Mouse (Mus musculus): ENCODE measurements at regions not wholly inside any gene's neighbourhood (a gene's known extent, or its start where the extent isn't known, plus 50 kb on each side); places are given as distances from the start of the nearest gene placed in this dataset.

GRCm38 (mm10) chr8:11145251-11145650 is 137.0 kb upstream of the Irs2 start:
- DNase-seq = no peak

DNA sequence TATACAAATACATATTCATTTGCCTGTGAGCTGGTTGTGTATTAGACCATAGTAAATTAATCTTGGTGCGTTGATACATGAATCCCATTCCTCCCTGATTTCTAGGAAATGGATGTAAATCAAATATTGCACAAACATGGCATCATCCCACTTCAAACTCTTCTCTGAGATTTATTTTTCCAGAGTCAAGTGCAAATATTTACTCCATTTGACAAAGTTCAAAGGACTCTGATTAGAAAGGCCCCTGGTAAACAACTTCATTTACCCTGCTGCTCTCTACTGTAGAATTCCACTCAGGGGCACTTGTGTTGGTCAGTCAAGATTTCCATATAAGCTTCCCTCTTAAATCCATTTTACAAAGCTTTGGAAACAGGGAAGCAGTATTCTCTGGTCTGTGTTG is 132.3 kb upstream of the Irs2 start:
- no peak for DNase-seq

DNA sequence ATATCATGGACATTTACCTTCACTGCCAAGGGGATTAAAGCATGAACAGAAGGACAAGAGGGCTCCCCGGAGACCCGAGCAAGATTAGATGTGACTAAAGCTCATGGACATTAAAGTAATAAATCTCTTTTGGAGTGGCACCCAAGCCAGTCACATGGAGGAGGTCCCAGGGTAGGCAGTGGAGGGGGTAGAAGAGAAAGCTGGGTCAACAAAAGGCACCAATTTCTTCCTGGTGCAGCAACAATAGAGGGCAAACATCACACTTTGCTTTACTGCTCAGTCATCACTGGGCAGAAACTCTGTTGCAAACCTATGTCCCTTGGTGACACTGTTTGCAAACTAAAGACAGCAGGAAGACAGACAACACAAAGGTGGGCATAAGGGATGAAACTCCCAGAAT is 131.0 kb upstream of the Irs2 start:
- no peak for DNase-seq

DNA sequence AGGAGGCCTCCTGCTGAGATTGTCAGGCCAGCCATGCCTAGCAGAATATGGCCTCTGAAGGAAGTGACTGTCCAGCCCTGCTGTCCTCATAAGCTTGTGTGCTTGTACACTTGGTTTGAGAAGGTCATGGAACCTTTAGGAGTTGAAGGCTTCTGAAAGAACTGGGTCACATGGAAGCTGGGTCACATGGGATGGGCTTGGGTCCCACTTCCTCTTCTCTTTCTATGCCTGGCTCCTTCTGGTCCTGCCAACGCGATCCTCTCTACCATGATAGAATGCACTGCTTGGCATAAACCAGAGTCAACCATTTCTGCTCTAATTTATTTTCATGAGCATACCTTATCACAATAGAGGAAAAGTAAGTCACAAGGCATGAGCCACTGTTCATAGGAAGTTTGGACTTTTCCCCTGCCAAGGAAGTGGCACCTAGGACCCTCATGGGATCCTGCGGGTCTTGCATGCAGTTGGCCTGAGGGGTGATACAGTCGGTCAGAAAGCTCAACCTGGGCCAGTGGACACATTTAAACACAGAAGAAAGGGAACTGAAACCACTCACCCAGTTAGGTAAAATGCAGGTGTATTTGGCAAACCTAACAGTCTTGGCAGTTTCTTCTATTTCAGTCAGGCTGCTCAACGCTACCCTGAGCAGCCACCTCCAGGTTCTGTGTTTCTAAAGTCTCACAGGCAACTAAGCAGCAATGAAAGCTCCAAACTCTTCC is 130.2 kb upstream of the Irs2 start:
- no peak for DNase-seq

GRCm38 (mm10) chr8:11136566-11136965 is 128.3 kb upstream of the Irs2 start:
- no peak for DNase-seq

DNA sequence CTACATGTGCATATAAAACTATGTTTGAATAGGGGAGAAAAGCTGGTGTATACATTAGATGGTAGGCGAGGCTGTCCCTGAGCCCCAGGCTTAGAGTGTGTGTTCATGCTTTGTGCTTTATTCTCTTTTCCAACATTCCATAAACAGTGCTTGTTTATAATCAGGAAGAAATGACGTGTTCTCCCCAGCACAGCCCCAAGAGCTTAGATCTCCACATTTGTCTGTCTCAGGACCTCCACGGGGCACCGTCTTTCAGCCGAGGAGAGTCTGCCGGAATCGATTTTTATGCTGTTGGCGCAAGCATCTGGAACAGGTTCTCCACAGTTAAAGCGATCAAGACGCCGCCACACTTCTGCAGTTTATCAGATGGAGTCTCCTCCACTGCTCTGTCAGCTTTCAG is 126.9 kb upstream of the Irs2 start:
- no peak for DNase-seq

- no peak for DNase-seq
Measured at GRCm38 (mm10) chr8:11134562-11134961, 126.3 kb upstream of the Irs2 start.

GRCm38 (mm10) chr8:11119030-11119634 is 110.9 kb upstream of the Irs2 start:
- DNase-seq = no peak

- no peak for DNase-seq
Measured at GRCm38 (mm10) chr8:11116534-11116933, 108.3 kb upstream of the Irs2 start.

- no peak for DNase-seq
Measured at GRCm38 (mm10) chr8:11115210-11115609, 107.0 kb upstream of the Irs2 start.

DNA sequence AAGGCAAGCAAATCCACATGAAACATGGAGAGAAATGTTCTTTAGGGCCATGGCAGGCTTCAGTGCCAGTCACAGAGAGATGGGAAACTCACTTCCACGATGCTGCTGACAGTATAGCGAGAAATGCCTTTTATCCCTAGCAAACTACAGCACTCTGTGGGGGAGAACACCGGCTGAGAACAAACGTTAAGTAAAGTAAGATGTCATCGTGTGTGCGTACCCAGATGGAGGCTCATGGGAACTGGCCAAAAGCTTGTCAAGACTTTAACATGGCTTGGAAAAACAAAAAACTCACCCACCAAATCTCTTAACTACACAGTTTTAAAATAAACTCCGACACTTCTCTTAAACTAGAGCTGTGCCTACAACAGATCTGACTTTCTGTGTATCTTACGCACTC is 106.3 kb upstream of the Irs2 start:
- DNase-seq = no peak

GRCm38 (mm10) chr8:11112908-11113532 is 104.8 kb upstream of the Irs2 start:
- DNase-seq = no peak

DNA sequence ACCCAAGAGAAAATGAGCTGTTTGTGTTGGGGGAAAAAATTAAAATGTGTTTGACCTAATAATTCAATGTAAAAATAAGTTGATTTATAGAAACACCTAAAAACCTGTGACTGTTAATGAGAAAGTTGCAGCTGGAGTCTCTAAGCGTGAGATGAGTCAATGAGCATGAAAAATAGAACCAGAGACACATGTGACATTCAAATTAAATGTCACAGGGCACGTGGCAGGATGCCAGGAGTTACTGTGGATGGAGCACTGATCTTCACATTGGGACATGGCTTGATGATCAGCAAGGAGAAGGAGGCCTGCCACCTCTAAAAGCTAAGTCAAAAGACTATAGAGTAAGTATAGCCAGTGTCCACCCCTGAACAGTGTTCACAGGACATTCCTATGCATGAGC is 103.7 kb upstream of the Irs2 start:
- peak; percentile 45 for DNase-seq

GRCm38 (mm10) chr8:11107435-11107834 is 99.2 kb upstream of the Irs2 start:
- no peak for DNase-seq

DNA sequence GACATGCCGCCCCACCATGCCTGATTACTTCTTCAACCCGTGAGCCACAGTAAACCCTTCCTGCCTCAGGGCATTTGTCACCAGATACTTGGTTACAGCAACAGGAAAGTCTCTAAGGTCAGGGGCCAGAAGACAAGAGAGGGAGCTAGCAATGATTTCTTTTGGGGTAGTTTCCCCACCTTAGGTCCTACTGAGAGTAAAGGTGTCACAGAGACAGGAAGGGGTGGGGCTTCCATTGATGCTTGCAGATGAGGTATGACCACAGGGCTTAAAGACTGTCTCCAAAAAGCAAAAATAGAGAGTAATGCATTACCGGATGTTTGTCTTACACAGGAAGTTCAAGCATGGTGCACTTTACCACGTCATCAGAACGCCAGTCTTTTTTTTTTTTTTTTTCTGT is 98.8 kb upstream of the Irs2 start:
- DNase-seq = no peak

DNA sequence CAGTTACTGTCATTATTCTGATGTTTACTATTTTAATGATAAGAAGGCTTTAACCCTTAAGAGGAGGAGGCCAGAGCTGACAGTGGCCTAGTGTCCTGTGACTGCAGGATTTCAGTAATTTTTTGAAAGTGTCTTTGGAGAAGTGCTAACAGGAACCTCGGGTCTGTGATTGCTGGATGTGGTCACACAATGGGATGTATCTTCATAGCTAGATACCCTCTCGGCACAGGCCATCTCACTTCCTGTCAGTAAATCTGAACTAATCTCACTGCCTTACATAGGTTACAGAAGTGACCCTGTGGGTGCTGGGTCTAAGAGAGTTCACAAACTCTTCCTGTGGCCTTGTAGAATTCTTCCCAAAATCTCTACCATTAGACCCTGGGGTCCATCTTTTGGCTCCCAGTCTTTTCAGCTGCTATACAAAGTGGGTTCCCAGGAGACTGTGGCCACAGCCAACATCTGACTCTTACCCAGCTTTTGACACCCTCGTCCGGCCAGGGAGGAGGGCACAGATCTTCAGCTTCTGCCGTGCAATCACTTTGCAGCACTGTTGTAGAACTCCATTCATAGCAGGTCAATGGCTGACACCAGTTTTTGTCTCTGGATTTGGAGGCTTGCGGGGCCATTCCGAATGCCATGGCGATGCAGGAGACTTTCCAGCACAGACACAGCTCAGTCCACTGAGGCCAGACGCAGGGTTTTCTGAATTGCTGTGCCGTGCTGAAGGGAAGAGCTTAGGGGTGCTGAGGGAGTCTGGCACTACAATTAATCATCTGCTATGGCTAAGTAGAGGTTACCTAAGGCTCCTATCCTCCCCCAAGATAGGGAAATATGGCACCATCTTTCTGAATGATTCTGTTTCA is 95.7 kb upstream of the Irs2 start:
- no peak for DNase-seq

- no peak for DNase-seq
Measured at GRCm38 (mm10) chr8:11100310-11100709, 92.1 kb upstream of the Irs2 start.

GRCm38 (mm10) chr8:11099591-11099855 is 91.3 kb upstream of the Irs2 start:
- no peak for DNase-seq

DNA sequence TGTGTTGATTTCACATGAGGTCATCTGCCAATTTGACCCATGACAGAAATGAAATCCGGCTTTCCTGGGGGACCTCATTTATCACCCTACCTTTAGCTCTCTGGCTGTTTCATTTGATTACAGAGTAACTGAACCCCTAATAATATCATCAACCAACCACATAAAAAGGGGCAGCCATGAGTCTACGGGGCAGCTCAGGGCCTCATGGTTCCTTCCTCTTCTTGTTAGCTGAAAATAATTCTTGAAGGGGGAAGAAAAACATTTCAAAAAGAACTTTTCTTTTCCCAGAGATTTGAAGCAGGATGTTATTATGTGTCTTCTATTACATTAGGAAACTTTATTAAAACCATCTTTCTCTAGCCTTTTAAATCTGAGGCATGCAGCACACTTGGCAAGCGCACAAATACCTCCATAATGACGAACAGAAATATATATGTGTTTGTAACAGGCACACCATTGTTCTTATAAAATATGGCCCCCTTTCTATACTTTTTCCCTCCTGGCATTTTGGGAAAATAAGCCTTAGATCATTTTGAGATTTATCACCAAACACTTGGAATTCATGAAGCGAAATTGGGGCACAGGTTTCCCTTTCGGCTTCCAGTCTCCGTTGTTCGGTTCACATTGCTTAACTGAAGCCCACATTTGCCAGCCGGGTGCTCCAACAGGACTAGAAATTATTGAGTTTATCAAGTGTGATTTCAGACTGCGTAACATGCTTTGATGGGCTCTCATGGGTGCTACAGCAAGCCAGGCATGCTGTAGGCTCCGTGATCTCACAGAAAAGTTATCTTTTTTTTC is 90.7 kb upstream of the Irs2 start:
- no peak for DNase-seq

- peak; percentile 82 for DNase-seq
Measured at GRCm38 (mm10) chr8:11098228-11098778, 90.0 kb upstream of the Irs2 start.

DNA sequence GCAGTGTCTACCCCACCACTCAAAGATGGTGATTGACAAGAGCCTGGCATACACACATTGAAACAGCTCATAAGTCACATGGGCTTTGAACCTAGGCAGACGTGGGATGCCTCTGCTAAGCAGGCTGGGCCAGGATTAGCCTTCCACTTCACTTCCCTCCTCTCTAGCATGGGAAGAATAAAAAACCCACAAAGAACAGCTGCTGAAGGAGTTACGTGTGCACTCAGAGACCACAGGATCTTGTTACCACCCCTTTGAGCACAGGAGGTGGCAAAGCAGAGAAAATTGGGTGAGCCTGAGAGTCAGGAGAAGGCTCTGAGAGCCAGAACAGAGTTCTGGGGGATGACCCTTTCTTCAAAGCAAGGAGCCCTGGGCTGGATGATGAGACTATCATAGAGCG is 89.6 kb upstream of the Irs2 start:
- DNase-seq = no peak

- DNase-seq = no peak
Measured at GRCm38 (mm10) chr8:11094516-11094915, 86.3 kb upstream of the Irs2 start.
